Mouse (Mus musculus) right cerebral cortex, adult 2 months (tissue): ENCODE results near the gene Ss18l1.

Experiments used
- DNase-seq, 2 experiments: peaks; one replicate each; pipeline ENCODE4 v3.0.0; 2021 to 2022; ENCODE audit warnings: low spot score in 2 of 2

Gene Ss18l1

DNA sequence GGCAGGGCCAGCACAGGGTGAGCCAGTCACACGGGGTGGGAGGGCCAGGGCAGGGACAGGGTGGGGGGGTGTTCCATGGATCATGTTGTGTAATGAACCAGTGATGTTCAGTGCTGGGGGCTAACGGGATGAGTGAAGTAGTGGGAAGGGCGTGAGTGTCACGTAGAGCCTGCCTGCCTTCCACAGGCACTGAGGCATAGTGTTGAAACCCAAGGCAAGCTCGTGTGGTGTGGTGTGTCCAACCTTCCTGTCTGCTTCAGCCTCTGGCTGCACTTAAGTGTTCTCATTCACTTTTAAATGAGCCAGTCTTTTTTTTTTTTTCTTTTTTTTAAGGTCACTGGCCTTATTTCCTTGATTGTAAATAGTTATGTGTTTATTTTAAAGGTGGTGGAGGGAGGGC, 7.6 kb upstream of the Ss18l1 start:
- no peak for DNase-seq

- no peak for DNase-seq
Observed at GRCm38 (mm10) chr2:180040406-180040805, 1.9 kb upstream of the Ss18l1 start.

GRCm38 (mm10) chr2:180041577-180042255, 593 bp upstream of the Ss18l1 start:
- DNase-seq = peak; percentile 44 to 55

DNA sequence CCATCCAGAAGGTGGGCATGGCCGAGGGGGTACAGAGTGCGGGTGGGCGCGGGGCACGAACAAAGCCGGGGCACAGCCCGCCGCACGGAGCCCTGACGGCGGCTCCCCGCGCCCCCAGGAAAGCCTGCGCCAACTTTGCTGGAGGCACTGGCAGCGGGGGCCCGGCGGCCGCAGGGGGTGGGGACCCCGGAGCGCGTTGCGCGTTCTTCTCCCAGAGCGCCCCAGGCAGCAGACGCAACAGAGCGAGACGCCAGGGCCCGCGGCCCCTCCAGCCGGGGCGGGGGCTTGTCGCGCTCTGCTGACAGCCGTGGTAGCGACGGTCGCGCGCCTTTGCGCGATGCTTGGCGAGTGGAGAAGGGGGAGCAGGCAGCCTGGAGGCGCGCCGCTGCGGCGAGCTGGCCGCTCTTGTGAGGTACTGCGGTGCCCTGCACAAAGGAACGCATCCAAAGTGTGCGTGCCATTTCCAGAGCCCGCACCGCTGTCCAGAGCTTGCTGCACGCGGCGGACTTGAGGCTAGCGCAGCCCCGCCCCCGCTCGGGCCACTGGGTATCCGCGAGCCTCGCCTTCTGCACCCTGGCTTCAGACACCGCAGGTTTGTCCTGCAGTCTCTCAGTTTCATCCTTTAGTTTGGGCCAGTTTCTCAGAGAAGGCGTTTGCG, 678 bp downstream of the Ss18l1 start:
- peak; percentile 54 to 68 for DNase-seq

GRCm38 (mm10) chr2:180045283-180045682, 3.0 kb downstream of the Ss18l1 start:
- DNase-seq = no peak

- no peak for DNase-seq
Observed at GRCm38 (mm10) chr2:180047580-180047979, 5.3 kb downstream of the Ss18l1 start.

DNA sequence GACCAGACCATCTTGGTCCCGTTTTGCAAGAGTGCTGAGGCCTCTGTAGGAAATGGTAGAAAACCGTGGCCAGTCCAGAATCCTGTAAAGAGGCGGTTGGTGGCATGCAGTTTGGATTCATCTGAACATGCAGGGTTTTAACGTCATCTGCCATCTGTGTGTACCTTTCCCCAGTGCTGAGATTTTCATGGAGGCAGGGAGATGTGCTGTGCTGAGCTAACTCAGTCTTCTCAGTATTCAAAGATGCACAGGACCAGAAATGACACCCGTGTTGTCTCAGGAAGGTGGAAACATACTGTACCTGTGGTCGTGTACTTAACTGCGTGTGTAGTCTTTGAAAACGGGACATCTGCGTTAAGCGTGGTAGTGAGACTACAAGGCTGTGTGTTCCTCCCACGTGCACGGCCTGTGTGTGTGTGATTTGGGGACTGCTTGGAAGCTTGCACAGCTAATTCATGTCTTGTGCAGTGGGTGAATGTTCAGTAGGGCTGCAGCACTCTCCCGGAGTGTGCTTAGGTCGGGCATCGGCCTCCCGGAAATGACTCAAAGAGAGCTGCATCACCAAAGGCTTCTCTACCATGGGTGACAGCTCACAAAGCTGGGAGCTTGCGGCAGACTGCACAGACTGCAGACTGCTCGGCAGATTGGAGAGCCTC, 5.8 kb downstream of the Ss18l1 start:
- DNase-seq = peak; percentile 58 to 64

DNA sequence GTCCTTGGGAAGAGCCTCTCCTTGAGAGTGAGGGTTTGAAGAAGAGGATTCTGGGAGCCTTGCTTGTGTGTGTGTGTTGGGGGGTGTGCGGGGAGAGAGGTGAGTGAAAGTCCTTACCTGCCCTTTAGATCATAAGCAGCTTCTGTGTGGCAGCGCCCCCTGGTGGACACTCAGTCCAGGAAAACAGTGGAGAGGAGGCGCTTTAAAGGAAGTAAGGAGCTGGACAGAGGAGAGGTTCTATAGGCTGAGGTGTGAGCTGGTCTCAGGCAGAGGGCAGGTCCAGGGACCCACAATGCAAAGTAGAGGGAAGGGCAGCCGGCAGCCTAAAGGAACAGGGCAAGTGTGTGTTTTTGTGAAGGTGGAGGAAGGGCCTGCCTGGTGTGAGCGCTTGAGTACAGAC, 8.7 kb downstream of the Ss18l1 start:
- peak; percentile 81 to 87 for DNase-seq

GRCm38 (mm10) chr2:180051986-180052733, 9.9 kb downstream of the Ss18l1 start:
- DNase-seq = no peak

DNA sequence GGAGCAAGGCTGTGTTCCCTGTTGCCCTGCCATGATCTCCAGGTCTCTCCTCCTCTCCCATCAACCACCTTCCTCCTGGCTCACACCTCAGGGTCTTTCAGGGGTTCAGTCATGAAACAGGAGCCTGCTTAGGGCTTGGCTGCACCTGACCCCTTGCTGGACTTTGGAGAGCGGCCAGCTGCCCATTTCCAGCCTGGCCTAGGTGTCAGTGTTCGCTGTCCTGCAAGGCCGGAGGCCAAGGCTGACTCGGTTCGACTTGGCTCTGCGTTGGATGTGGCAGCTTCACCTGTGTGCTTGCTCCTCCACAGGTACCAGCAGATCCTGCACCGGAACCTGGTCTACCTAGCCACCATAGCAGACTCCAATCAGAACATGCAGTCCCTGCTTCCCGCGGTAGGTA, 10.7 kb downstream of the Ss18l1 start:
- DNase-seq = no peak

DNA sequence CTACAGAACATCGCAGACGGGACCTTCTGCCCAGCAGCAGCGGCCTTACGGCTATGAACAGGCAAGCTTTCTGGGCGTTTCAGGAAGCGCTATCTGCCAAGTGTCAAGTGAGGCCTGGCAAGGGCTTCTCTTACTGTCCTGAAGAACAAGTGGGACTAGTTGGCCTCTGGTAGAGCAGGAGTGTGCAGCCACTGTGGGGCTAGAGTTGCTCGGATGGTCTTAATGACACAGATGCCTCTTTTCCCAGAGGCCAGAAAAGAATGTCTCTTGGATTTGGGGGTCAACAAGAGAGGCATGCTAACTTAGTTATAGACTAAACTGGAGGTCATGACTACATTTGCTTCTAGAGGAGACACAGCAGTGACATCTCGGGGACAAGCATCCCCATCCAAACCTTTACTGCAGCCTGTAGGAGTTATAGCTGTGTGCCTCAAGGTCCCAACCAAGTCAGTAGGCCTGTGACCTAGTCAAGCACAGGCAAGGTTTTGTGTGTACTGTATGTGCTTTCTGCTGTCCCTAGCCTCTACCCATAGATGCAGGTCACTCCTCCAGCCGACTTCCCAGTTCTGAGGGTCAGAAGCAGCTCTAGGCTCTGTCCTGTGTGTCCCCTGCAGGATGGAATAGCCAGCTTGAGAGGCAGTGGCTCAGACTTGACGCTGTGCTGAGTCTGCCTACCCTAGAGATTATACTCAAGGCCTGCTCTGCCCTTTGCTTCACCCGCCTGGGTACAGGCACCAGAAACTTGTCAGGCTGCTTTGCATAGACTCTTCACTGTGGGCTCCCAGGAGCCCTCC, 21.2 kb downstream of the Ss18l1 start:
- DNase-seq = no peak

DNA sequence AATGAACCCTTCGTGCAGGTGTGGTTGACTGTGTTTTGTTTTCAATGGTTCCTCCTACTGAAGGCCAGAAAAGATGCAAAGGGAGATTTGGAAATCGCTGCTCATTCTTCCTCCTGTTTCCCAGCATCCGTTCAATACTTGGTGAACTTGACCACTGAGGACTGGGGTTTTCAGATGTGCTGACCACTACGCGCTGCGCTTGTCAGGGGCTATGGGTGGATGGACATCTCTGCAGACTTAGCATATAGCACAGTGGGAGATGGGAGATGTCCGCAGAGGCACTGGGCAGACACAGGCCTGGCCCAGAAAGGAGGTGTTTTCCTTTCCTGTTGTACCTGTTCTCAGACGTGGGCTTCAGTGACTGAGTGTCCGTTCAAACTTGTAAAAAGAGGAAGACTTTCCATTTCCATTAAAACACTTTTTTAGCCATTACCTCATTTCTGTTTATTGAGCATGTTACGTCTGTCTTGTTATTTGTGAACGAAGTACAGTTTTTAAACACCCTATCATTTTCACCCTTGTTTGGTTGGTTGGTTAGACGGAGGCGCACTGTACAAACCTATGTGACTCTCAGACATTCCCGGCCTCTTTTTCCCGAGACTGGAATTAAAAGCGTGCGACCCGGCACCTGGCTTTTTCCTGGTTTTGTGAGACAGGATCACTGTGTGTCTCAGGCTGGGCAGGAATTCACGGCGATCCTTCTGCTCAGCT, 27.6 kb downstream of the Ss18l1 start:
- no peak for DNase-seq

DNA sequence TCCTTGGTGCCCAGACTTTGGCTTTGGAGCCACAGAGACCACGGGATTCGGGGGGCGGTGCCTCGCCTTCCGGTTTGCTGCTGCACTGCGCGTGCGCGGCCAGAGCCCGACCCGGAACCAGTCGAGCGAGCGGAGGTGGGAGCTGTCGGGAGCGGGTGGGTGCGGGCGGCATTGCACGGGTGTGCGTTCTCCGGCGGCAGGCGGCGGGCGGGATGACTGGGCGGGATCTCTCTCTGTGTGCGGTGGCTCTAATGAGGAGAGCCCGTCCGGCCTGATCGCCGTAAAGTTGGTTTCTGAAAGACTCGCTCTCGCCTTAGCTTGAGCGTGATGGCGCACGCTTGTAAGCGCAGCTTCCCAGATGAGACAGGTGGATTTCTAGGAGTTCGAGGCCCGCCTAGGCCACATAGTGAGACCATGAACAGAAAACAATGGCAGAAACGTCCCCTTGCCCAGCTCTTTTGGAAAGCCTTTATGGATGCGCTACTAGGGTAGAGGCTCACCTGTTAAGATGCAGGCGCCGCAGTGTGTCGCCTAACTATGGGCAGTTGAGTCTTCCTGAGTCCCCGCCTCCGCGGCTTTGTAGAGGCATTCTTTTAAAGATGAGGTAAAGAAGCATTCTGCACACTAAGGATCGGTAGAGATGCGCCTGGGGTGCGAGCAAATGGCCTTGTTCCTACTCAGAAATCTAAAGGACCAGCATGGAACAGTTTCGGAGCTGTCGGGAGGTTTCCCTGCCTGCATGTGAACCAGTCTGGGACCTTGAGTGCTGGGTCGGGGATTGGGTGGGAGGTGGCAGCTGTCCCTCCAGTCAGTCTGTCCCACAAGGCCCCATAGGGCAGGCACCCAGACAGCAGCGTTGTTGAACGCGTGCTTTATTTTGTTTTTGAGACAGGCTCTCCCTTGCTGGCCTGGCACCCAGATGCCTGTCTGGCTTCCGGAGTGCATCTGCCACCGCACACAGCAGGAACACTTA, 28.5 kb downstream of the Ss18l1 start, which contains the start of gene Mtg2:
Mtg2 (plus strand) TSS at position 108 of the 973 bp plus-strand sequence.
- peak; percentile 96 to 98 for DNase-seq

DNA sequence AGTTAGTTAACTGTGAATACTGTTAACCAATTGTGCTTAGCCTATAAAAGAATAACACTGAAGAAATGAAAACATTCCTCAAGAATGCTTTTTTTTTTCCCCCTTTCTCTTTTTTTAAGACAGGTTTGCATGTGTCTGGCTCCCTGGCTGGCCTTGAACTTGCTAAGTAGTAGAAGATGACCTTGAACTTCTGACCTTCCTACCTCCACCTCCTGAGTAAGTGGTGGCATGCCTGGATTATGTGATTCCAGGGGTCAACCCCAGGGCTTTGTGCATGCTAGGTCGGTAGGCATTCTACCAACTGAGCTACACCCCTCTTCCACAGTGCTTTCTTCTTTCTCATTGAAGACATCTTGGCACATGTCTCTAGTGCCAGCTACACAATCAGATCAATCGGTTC, 29.4 kb downstream of the Ss18l1 start:
- no peak for DNase-seq

DNA sequence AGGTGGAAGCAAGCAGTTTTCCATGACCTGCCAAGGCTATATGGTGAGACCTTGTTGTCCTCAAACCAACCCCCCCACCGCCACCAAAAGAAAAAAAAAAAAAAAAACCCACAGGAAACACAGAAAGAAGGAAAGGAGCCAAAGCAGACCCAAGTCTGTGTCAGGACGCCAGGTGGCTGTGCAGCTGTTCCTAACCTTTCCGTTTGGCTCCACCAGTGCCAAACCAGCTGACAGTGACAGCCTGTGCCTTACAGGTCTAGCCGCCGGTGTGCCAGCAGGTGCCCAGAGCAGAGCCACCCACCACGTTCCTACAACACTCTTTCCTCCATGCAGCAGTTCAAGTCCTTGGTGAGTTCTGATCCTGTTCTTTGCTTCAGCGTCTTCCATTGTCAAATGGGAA, 30.6 kb downstream of the Ss18l1 start:
- DNase-seq = no peak

DNA sequence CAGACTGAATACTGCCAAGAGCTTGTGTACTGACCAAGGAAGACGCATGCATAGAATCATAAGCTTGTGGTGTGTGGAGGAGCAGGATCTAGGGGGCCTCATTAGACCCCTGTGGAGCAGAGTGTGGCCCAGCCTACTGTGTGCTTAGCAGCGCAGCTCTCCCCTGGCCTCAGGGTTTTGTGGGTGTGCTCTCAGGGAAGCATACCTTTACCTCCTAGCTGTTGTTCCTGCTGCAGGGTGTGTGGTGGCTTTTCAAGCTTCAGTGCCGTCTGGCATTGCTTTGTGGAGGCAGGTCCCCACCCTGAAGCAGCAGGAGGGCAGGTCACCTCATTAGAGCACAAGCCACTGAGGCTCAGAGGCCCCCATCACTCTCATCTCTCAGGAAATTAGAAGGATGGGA, 35.3 kb downstream of the Ss18l1 start:
- DNase-seq = no peak

DNA sequence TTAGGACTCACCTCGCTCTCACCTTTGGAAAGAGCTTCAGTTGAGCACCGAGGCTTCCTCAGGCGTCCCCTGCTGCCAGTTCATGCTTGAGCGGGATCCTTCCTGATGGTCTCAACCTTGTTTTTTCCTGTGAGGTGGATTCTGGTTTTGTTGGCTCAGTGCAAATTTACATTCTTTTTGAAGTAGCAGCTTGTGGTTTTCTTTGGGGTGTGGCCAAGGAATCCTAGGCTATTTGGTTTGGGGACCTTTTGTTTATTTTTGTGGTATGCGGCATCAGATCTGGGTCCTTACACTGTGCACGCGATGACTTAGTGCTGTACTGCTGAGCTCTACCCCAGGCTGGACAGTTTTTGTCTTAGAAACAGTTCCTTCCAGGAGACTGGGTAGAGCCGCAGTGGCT, 38.4 kb downstream of the Ss18l1 start:
- no peak for DNase-seq

DNA sequence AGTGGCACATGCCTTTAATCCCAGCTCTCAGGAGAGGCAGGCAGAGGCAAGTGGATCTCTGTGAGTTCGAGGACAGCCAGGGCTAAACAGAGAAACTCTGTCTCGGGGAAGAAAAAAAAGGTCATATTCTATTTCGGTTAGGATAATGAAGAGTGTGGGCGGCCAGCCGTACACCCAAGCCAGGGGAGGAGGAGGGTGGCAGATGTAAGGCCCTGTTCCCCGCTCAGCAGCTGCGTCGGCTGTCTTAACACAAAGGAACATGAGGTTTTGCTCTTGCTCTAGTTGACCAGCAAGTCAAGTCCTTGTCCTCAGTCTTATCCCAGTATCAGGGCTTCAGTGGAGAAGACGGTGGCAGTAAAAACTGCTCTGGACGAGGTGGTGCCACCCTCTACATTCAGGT, 40.8 kb downstream of the Ss18l1 start:
- DNase-seq = no peak

DNA sequence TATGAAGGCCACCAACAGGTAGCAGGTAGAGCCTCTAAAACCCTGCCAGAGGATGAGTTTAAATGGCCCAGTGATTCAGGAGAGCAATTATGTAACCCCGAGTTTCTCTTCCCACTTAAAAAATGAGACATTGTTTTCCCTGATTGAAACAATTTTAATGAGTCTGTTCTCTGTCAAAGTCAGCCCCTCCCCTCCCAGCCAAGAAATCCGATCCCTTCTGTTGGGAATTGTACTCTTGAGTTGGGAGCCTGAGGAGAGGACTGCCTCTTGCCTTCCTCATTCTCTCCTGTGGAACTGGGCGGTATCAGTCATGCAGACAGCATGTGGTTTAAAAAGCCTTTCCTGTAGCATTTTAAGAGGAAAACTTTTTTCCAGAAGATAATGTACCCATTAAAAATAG, 42.3 kb downstream of the Ss18l1 start:
- no peak for DNase-seq
